Mouse (Mus musculus): ENCODE measurements around the gene Gm44805.

The Gm44805 gene

DNA sequence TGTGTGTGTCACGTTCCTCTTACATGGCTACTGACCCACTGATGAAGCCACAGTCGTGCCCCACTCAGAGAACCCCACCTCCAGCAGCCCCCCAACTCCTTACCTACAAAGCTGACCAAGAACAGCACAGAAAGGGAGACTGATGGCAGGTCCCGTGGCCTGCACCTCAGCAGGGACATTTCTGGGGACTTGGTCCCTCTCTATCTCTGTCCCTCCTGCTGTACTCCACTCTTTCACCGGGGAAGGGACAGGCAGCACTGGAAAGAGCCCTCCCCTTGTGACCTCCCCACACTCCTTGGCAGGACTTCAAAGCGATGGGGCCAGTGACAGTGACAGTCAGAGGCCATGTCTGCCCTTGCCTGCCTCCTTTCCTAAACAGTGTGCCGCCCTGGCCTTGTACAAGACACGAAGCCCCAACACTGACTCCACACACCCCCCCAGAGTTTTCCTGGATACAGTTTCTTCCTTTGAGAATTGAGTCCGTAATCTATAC is at the start of gene Gm44805, which contains the start of gene Apoc4:
TSS of gene Gm44805 (minus strand) at position 222 of the 493 bp plus-strand sequence.
TSS of gene Apoc4 (minus strand) at position 278 of the 493 bp plus-strand sequence.
- DNase-seq (ENCODE audit: inconsistent age in 2 of 2, low spot score in 1 of 2): peak; percentile 89 to 95

- no peak for DNase-seq (ENCODE audit: inconsistent age in 2 of 2, low spot score in 1 of 2)
Observed at GRCm38 (mm10) chr7:19726541-19726940, 45.3 kb upstream of the Gm44805 start.

DNA sequence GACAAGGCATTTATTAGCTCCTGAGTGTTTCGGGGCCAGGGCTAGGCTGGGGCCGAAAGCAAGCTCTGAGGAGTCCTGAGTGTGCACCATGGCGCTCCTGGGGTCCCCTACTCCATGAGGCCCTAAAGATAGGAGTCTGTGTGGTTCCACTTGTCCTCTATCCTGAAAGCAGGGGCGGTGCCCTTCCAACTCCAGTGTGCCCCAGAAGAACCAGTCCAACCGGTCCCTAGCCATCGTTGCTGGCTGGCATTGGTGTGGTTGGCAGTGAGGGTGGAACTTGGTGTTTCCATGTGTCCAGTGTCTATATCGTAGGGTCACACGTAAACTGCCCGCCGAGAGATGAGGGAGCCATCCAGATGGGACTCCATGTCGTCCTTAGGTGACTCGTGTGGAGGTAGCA is 42.9 kb upstream of the Gm44805 start:
- DNase-seq (ENCODE audit: inconsistent age in 2 of 2, low spot score in 1 of 2): no peak

DNA sequence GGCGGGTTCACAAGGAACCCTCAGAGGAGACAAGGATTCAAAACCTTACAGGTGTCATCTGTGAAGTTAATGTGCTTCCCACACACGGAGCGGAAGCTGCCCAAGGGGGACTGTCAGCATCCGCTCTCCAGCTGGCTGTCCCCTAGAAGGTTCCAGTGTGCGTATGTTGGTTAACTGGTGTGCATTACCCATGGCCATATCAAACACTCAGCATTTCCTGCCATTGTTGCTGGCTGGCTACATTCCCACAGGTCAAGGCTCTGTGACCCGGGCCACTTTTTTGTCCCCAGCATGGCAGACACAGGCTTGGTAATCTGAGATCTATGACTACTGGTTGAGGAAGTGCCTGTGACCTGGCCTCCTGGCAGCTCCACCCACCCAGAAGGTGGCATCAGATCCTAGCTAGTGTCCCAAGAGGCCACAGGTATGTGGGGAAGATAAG is 41.6 kb upstream of the Gm44805 start:
- DNase-seq (ENCODE audit: inconsistent age in 2 of 2, low spot score in 1 of 2): peak; percentile 75 to 85

- DNase-seq (ENCODE audit: inconsistent age in 2 of 2, low spot score in 1 of 2): no peak
Observed at GRCm38 (mm10) chr7:19719200-19719599, 38.0 kb upstream of the Gm44805 start.

GRCm38 (mm10) chr7:19718297-19718952 is 37.2 kb upstream of the Gm44805 start:
- peak in 1 of 2 experiments; percentile 69 for DNase-seq (ENCODE audit: inconsistent age in 2 of 2, low spot score in 1 of 2)

- DNase-seq (ENCODE audit: inconsistent age in 2 of 2, low spot score in 1 of 2): no peak
Observed at GRCm38 (mm10) chr7:19717346-19717745, 36.1 kb upstream of the Gm44805 start.

DNA sequence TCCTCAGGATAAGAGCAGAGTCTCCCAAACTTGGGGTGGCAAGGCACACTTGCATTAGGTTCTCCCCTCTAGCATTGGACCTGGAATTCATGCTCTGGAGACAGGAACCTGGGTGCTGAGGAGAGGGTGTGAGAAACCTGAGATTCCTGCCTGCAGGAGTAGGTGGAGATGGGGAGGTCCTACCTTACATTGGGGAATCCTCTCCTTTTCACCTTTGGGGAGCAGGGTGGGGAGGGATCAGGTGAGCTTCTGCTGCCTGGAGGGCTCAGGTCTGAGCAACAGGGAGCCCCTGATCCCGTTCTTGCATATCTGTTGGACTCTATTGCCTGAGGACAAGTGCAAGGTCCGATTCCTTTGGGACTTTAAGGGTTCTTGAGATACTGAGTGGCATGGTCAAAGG is 35.6 kb upstream of the Gm44805 start:
- peak in 1 of 2 experiments; percentile 60 for DNase-seq (ENCODE audit: inconsistent age in 2 of 2, low spot score in 1 of 2)

DNA sequence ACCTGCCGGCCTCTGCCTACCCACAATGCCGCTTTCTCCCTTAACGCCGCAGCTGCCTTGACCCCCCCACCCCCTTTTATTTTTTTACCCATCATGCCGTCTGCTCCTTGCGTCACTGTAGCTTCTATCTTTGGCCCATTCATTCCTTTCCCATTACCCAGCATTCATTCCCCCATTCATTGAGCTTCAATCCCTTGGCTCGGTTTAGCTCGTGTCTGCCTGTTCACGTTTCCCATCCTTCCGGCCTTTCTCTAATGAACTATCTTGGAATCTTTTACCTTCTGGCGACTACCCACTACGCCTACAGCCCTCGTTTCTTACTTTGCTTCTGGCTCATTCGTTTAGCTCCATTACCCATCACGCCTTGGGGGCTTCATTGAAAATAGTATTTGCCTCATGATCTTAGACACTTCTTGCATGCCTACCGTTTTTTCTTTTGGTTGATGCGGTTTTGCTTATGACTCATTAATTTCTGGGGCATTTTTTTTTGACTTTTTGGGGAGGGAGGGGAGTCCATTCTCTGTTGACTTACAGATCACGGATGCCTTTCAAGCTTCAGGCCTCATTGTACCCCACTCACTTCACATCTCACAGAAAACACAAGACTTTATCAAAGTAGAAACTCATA is 34.9 kb upstream of the Gm44805 start:
- no peak for DNase-seq (ENCODE audit: inconsistent age in 2 of 2, low spot score in 1 of 2)

DNA sequence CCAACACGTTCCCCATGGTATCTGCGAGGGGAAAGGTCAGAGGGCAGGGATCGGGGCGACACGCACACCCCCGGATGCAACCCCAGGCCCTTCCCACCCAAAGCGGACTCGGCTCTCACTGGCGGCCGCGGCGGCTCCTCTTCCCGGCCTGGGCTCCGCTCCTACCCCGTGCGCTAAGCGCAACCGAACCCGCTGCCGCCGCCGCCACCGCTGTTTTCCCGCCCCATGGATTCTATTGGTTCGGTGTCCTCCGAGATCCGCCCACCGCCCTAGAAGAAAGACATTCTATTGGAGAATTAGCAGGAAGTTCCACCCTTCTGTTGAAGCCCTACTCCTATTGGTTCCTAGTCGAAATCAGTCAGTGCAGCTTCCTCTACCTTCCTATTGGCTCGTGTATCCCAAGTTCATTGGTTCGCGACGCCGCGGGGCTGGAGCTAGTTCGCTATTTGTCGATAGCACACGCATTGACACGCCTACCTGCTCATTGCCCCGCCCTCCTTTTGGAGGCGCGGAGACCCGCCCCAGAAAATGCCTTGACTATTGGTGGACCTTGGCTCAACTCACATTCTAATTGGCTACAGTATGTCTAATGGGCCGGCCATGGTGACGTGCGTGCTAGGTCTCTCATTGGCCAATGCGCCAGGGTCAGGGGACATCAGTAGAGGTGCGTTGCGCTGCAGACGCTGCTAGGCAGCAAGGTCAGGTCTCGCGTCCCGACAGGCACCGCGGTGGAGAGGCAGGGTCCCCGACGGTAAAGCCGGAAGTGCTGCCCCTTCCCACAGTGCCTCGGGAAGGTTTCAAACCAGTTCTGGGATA is 34.2 kb upstream of the Gm44805 start, which contains the start of gene Tomm40:
TSS of gene Tomm40 (minus strand) at position 200 of the 816 bp plus-strand sequence.
- peak; percentile 99 to 100 for DNase-seq (ENCODE audit: inconsistent age in 2 of 2, low spot score in 1 of 2)

DNA sequence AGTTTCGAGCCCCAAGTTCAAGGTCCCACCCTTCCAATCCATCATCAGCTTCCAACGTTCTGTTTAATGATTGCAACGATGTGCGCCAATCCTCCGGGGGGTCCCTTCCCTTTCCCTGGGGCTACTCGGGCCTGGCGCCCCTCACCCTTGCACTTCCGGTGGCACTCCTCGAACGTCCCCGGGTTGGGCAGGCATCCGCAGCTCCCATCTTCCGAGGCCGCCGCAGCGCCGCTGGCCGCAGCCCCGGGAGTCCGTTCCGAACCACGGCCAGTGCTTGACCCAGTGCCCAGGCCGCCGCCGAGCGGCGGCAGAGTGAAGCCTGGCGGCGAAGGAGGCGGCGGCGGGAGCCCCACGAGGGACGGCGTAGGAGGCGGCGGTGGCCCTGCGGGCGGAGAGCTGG is 33.6 kb upstream of the Gm44805 start:
- DNase-seq (ENCODE audit: inconsistent age in 2 of 2, low spot score in 1 of 2): no peak

DNA sequence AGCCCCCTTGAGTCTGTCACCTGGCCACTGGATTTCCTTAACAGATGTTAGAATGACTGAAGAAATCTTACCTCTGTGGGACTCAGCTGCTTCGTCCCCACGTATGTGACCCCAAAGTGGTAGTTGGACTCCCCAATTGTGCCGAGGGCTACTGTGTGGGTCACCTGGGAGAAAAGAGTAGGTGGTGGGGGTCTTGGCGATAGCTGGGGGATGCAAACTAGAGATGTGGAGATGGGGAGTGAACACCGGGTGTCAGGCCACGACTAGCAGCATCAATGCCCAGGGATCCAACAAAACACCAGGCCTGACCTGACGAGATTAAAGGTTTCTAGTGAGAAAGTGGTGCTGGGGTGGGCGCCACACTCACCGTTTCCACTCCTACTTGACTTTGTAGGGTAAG is 32.4 kb upstream of the Gm44805 start:
- DNase-seq (ENCODE audit: inconsistent age in 2 of 2, low spot score in 1 of 2): peak in 1 of 2 experiments; percentile 46

GRCm38 (mm10) chr7:19713196-19713595 is 32.0 kb upstream of the Gm44805 start:
- DNase-seq (ENCODE audit: inconsistent age in 2 of 2, low spot score in 1 of 2): peak in 1 of 2 experiments; percentile 76

DNA sequence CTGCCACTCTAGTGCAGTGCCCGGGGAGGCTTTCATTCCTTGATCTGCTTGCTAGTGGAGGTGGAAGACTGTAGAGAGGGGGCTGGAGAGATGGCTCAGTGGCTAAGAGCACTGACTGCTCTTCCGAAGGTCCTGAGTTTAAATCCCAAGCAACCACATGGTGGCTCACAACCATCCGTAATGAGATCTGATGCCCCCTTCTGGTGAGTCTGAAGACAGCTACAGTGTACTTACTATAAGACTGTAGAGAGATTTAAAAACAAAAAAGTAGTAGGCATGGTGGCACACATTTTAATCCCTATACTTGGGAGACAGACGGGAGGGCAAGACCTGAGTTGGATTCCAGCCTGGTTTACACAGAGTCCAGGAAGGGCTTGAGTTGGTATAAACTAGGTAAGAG is 31.2 kb upstream of the Gm44805 start:
- peak in 1 of 2 experiments; percentile 55 for DNase-seq (ENCODE audit: inconsistent age in 2 of 2, low spot score in 1 of 2)

DNA sequence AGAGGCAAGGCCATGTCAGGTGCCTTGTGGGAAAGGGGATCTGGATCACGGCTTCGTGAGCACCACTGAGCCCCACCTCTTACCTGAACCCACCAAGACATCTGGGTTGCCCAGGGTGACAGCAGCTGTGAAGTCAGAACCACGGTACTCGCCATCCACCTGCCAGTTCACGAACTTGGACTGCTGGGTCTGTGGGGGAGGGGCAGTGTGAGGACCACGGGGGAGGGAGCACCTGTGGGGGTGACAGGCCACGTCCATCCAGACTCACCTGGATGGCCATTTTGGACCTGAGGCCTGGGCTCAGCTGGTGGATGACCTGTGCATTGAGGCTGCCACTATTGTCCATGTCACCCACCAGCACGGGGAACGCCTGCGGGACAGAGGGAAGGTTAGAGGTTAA is 29.4 kb upstream of the Gm44805 start:
- DNase-seq (ENCODE audit: inconsistent age in 2 of 2, low spot score in 1 of 2): no peak

- no peak for DNase-seq (ENCODE audit: inconsistent age in 2 of 2, low spot score in 1 of 2)
Observed at GRCm38 (mm10) chr7:19705271-19705670, 24.0 kb upstream of the Gm44805 start.

DNA sequence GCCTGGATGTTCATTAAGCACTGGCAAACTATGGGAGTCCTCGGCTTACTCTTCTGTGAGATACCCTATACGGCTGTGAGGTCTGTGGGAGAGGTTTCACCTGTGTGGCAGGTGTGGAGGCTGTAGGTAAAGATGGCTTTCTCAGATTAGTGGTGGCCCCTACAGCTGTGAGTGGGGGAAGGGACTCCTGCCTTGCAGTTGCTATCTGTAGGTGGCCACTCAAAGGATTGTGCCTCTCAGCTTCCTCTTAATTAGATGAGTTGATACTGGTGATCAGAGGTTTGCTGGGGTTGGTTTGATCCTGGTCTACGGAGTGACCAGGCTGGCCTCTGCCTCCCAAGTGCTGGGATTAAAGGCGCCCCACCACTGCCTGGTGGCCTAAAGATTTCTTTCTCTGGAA is 23.3 kb upstream of the Gm44805 start:
- no peak for DNase-seq (ENCODE audit: inconsistent age in 2 of 2, low spot score in 1 of 2)

- DNase-seq (ENCODE audit: inconsistent age in 2 of 2, low spot score in 1 of 2): no peak
Observed at GRCm38 (mm10) chr7:19702859-19703555, 21.8 kb upstream of the Gm44805 start.

DNA sequence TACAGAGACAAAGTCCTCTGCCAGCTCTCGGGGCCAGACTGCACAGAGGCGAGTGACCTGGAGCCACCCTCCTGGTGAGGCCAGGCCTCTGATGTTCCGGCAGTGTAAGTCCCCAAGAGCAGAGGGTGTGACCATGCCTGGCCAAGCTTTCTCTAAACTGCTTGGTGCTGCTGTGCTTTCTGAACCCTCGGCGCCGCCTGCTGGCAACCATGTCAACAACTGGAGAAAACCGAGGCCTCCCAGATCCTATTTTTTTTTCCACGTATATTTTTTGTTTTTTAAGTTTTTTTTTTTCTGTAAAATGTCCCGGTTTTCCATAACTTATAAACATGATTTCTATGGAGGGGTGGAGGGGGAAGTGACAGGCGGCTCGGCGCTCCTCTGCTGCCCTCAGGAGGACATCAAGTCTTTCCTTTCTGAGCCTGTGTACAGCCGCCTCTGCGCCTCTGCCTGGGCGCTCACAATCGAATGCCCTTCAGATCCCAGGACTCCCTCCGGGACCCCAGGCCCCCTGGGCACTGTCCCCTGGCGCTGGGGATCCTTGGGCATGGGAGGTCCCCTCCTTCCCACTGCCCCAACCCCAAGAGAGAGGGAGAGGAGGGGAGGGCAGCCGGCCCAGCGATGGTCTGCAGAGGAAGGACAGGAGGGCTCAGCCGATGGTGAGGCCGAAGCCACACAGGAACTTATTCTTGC is 20.0 kb upstream of the Gm44805 start:
- peak; percentile 78 to 88 for DNase-seq (ENCODE audit: inconsistent age in 2 of 2, low spot score in 1 of 2)

Measured in adrenal gland, adult (tissue).